Mouse (Mus musculus) urinary bladder, adult 2 months (tissue): ENCODE data around the gene Snrpa. TPM values are rescaled to one million over a fixed set of nuclear protein-coding genes. Genes with fewer than 3 reads are reported as not detected.
A peak's percentile ranks its signal among the peaks of the same experiment; 100 is the strongest.

Experiments used
- DNase-seq: peaks from one replicate; pipeline ENCODE4 v3.0.0; 2022; ENCODE audit warnings: low spot score
- polyA plus RNA-seq: library from polyadenylated mRNA; depleted of rRNA; stranded (reverse); fragments of >200 nt; gene quantifications from 2 replicates; pipeline ENCODE4 v1.2.3, GENCODE M21; 2012

The Snrpa gene
- polyA plus RNA-seq, 1 experiment: 140 TPM

DNA sequence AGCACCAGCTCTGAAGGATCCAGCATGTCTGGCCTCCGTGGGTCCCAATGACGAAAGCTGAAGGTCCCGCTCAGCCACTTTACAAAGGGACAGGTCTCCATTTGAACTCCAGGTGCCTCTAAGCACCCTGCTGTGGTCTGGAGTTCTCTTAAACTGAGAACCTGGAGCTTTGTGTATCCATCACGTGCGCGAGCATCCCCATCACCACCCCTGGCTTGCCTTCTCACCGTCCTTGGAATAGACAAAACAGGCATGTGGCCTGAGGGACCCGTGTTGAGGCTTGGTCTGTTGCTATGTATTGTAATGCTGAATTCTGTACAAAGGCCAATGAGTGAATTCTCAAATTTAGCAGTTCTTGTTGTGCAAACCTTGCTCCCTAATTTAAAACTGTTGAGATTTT is 2.7 kb upstream of the Snrpa start:
- DNase-seq: no peak

DNA sequence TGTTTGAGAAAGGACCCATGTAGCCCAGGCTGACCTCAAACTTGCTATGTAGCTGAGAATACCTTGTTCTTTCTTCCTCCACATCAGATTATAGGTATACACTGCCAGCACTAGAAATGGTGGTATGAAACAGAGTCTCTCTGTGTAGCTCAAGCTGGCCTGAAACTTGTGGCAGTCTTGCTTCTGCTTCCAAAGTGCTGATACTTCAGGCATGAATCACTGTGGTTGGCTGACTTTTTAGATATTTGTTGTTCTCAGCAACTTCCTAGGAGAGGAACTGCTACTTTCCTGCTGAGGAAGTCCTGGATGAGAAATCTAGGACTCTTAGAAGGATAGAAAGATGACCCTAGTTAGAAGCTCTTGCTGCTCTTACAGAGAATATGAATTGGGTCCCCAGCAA is 2.3 kb upstream of the Snrpa start:
- DNase-seq: no peak

DNA sequence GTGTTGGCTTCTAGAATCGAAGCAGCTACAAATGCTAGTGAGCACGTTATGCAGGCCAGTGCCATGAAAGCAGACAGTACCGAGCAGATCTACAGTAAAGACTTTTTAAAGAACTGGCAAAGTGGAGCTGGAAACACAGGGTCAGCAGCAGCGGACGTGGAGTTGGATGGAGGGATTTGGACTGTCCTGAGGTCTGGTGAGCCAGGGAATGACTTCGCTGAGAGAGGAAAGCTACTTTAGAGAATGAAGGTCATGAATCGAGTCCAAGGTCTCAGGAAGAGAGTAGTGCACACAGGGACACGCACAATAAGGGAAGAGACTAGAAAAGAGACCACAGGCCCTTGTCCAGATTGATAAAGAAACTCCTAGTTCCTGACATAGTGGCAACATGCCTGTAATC is 1.6 kb upstream of the Snrpa start:
- no peak for DNase-seq

DNA sequence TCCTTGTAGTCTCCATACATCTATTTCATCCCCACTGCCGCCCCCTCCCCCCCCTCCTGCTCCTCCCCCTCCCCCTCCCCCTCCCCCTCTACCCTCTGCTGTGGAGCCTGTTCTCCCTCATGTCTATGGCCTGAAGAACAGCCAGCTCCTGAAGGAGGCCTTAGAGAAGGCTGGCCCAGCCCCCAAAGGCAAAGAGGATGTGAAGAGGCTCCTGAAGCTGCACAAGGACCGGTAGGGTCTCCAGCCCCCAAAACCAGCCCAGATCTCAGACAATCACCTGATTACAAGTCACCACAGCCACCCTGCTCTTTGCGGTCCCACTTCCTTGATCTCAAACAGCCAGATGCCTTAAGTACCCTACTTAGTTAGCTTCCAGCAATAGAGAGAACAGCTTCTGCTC is 1.1 kb upstream of the Snrpa start:
- no peak for DNase-seq

DNA sequence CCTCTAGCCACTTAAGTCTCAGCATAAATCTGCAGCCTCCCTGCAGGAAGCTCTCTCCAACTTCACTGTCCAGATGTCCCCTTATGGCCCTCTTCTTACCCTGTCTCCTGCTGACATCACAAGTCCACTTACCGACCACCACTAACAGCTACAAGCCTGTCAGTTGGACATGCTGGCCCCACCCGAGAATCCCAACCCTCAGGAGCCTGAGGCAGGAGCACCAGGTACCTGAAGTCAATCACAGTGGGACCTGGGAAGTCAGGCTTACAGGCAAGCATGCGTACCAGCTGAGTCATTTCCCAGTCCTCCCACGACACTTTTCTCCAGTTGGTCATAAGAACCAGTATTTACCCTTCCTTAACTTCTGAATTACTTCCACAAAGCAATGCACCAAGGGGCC is 2.3 kb downstream of the Snrpa start:
- DNase-seq: no peak

DNA sequence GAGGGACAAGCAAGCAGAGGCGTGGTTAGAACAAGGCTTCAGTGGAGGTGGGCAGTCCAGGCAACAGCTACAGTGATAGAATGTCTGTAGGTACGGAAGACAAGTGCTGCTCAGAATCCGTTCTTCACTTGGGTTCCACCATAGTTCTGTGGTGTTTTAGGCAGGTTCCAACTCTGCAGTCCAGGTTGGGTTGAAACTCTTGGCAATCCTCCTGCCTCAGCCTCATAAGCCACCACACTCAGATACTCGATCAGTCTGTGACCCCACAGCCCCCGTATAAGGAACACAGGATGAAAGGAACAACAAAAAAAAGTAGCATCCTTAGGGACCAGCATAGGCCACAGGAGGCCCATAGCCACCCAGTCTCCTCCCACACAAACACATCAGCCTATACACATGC is 3.6 kb downstream of the Snrpa start:
- no peak for DNase-seq

DNA sequence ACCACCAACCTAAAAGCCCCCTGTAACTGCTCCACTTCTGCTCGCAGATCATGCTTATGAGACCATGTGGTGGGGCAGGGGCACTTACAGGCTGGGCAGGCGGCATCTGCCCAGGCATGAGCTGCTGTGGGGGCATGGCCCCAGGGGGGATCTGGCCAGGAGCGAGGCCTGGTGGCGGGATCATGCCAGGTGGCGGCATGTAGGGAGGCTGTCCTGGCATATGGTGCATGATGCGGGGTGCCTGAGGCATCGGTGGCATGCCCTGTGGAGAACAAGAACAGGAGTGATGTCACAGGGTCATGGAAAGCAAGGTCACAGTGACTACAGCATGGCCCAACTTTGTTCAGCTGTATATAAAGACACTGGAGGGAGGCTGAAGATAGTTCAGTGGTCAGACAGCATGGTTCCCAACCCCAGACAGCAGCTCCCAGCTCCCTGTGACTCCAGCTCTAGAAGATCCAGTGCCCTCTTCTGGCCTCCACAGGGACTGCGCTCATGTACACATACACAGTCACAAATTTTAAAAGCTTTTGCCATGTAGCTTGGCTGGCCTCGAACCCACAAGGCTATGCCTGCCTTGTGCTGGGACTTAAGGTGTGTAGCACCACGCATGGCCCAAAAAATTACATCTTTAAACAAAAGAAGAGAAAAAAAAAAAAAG is 6.7 kb downstream of the Snrpa start:
- no peak for DNase-seq

DNA sequence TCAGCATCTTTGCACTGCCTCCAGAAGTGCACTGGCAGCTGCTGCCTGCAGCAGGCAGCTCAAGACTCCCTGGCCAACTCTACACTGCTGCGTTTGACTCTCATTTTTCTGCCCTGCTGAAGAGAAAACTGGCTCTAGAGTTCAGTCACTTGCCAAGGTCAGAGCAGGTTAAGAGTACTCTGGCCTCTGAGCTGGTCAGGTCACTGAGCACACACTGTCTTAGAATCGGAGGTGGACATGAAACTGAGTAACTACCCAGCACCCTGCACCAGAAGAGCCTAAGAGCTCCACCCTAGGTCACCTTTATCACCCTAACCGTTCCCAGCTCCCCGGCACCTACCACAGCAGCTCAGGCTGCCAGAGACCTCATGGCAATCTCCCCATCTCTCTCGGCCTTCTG is 10.1 kb downstream of the Snrpa start:
- DNase-seq: no peak

DNA sequence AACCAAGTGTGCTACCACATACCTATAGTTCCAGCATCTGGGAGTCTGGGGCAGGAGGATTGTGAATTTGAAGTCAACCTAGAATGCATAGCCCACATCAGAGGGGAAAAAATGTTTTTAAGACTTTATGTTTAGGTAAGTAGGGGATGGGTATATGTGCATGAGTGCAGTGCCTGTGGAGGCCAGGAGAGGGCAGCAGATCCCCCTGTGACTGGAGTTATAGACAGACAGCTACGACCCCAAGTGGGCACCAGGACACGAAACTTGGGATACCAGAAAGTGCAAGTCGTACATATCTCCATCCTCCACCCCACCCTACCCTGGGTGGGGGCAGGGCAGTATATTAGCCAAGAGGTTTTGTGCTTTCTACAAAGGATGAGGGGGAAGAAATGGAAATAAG is 11.1 kb downstream of the Snrpa start:
- DNase-seq: no peak

DNA sequence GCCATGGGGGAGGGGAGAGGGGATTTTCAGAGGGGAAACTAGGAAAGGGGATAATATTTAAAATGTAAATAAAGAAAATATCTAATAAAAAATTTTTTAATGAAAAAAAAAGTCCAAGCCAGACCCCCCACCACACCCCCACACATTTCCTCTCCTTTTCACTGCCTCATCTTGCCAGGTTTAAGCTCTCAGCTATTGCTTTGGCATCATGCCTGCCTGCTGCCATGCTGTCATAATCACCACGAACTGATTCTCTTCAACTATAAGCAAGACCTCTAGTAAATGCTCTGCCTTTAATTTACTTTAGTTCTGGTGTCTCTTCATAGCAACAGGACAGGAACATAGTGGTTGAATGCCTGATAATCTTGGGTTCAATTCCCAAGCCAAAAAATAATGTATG is 13.6 kb downstream of the Snrpa start:
- no peak for DNase-seq

DNA sequence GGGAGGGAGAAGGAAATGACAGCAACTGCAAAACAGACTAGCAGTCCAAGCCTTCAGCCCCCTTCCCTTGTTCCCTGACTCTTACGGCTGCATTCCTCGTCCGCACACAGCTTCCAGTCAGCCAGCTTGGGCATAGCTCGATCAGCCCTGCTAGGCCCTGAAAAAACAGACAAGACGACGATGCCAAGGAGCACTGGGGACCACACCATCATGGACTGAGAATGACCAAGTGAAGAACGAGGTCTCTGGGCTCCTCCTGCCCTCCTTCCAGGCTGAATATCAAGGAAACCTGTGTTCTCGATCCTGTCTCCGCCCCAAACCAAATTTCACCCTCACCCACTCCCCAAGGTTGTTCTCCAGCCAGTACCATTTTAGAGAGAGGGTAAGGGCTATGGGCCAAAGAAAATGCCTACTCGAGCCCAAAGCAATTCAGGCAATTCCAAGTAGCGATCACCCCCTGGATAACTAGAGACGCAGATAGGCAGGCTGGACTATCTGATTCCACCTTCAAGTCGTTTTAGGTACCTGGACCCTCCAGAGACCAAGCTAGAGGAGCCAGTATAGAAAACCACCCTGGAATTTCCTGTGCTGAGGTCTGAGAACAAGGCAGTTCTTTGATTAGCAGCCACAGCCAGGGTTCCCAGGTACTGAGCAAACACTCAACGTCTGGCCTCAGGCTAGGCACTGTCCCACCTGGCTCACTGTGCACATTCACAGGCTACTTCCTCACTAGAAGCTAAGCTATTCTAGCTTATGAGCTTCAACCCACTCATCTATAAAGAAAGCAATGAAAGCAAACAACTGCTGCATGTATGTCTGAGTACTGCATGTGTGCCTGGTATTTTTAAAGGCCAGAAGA is 15.0 kb downstream of the Snrpa start, which contains the start of the genes Gm21983 and Mia:
Gene Gm21983, minus strand, starts transcription at position 250 of the 859 bp plus-strand sequence.
Gene Mia, minus strand, starts transcription at position 321 of the 859 bp plus-strand sequence.
- no peak for DNase-seq

DNA sequence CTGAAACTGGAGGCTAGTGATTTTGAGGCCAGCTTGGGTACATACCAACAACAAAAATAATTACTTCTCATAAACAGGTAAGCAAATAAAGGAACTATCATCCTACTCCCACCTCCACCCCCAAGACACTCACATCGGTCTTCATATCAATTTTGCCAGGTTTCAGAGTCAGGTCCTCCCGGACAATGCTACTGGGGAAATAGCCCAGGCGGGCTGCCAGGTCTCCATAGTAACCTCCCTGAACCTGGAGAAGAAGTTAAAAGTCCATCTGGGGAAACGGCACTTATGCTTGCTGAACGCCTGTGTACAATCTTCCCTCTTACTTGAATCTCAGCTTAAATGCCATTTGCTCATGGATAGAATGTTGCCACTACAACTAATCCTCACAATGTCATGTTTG is 16.0 kb downstream of the Snrpa start:
- DNase-seq: no peak

DNA sequence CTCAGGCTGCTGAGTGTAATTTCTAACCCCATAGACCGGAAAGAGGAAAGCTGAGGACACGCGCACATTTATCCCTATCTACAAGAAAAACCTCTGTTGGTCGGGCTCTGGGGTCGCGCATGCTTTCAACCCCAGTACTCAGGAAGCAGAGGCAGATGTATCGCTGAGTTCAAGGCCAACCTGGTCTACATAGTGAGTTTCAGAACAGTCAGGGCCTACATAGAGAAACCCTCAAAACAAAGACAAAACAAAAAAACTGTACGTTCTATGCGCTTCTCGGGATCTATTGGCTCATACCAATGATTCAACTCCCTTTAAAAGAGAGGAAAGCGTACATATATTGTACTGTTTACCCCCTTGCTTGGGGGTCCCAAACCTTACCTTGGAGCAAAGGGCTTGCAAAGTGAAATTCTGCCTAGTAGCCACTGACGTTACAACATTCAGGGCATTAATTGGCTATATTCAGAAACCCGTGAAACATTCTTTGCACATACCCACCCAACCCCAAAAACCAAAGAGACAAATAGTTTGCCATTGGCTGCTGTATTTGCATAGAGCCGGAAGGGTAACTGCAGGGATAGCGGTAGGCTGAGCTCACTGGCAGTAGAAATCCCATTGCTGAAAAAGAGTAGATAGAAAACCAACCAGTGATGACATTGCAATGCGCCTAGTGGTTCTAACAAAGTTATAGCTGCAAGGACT is 16.7 kb downstream of the Snrpa start:
- DNase-seq: no peak

DNA sequence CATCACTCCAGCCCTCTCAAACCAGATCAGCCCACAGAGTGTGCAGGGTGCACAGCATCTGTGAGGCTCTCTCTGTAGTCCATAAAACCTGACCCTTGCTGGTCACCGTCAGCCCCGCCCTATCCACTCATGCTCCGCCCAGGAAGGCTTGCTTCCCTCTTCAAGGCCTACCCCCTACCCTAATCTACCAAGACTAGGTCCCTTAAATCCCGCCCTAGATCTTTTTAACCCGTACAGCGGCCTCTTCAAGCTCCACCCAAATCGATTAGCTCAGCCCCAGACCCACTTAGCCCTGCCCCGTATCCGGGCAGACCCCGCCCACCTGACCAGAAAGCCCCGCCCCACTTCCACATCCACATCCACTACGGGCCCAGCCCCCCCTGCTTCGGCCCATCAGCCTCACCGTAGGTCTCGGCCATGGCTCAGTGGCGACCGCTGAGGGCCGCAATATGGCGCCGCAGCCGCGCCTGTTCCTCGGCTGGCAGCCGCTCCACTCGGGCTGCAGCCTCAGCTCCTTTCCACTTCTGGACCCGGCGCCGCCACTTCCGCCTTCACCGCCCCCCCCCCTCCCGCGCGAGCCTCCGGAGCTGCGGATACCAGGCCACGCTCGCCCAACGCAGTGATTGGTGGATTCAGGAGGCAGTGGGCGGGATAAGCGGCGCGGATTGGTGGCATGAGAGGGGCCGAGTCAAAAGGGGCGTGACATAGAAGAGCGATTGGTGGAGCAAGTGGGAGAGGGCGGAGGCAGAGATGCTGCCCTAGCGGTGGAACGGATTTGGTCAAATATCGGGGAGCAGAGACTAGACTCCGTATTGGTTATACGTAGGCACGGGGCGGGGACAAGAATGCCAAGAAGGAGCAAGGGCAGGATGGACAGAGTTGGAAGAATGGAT is 17.5 kb downstream of the Snrpa start, which contains the start of gene Rab4b:
Gene Rab4b, minus strand, starts transcription at position 573 of the 893 bp plus-strand sequence.
- DNase-seq: peak; percentile 86

DNA sequence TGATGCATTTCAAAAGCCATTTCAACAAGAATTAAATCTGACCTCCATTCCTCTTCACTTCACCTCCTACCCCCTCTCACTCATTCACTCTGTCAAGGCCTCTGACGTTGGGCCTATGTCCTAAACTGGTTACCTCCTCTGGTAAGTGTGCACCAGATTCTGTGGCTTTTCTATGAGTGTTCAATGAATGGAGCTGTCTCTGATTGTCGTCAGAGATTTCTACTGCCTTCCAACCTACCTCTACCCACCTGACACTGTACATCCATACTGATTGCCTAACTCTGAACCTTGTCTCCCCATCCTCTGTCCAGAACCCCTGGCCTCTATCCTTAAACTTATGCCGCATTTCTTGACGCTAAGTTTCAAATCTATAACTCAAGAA is 18.1 kb downstream of the Snrpa start:
- no peak for DNase-seq

DNA sequence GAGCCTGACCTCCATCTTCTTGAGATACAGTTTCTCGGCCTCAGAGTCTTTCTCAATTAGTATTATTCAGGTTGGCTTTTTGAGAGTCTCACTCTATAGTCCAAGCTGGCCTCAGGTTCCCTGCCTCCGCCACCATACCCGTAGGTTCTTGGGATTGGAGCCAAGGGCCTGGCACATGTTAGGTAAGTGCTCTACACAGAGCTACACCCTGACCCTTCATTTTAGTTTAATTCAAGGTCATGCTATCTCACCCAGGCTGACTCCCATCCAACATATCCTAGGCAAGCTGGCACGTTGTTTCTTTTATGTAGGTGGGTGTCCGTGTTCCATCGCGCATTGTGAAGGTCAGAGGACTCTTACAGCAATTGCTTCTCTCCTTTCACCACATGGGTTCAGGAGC is 21.2 kb downstream of the Snrpa start:
- no peak for DNase-seq

DNA sequence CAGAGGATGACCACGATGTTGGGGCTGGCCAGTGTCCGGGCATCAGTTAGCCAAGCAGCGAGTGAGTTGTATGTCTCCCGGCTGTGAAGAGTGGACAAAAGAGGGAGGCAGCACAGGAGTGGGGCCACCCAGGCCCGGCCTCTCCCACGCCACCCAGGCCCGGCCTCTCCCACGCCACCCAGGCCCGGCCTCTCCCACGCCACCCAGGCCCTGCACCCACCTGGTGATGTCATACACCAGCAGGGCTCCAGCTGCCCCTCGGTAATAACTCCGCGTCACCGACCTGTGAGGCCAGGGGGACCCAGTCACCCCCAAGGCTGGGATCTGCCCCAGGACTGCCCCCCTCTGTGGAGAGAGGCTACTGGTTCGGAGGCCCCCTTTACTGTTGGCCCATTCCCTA is 21.6 kb downstream of the Snrpa start:
- no peak for DNase-seq

DNA sequence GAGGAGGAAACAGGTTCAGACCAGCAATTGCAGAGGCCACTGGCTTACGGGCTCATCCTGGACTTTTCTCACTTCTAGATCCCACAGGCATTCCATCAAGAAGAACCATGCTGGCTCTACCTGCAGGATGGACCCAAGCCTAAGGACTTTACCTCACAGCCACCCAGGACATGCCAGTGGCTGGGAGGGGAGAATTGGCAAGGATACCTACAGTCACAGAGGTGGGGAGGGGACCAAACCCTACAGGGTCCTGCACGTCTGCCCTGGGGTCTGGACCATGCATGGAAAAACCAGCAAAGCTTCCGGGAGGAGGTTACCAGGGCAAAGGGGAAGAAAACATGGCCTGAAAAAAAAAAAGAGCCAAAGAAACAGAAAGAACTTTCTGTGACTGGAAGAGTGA is 25.1 kb downstream of the Snrpa start:
- DNase-seq: no peak

DNA sequence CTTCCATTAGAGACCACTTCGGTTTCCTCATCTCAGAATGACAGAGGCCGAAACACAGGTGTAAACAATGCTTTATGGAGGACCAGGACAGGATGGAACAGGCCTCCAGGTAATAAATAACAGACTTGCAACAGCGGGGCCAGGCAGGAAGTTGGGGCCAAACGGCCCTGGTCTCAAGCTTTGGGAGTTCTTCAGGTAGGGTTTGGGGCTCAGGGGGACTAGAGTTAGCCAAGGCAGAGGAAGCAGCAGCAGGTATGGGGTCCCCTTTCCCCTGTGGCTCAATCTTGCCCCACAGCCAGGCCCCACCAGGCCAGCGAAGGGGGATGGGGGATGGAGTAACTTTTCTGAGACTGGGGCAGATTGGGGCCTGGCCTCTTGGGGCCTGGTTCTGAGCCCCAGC is 27.7 kb downstream of the Snrpa start:
- no peak for DNase-seq

DNA sequence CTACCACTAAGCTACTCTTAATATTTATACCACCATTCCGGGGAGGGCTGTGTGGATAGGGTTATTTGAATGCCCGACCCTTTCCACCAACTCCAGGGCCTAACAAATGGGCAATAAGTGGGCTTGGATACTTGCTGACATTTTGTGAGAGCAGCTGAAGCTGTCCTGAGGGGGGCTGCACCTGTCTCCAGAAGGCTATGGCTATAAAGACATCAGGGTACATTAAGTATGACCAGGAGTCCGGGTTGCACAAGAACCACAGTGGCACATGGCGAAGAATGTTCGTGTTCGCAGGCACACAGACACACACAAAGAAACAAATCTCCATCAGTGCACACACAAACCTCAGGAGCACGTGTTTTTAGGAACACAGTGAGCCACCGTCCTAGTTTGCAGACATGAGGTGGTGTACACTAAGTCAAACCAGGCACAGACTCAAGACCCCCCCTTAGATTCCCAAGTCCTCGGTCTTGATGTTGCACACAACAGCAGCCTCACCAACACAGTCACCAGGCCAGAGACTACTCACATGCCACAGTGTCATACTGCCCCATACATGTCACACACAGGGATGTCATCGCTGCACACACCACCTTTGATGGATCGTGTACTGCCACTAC is 28.5 kb downstream of the Snrpa start:
- DNase-seq: no peak
